Mouse (Mus musculus) heart, postnatal 25 days (tissue): ENCODE measurements around the gene Mlxipl. TPM values are rescaled to one million over a fixed set of nuclear protein-coding genes. Genes with fewer than 3 reads are reported as not detected.

Source experiments
- DNase-seq: peaks from one replicate; pipeline ENCODE4 v3.0.0; 2022; ENCODE audit warnings: low spot score
- intact Hi-C: fragments of 180-260 bp; cut with DNase I; formaldehyde crosslinking; loops from one replicate; pipeline ENCODE4 v1.15.1; 2025
- total RNA-seq, 2 experiments: library from RNA; stranded (reverse); gene quantifications; 2 replicates each; pipeline ENCODE4 v1.2.3; 2021

Gene Mlxipl
- total RNA-seq, 2 experiments from 2014 or later = 25.3 to 25.5 TPM

DNA sequence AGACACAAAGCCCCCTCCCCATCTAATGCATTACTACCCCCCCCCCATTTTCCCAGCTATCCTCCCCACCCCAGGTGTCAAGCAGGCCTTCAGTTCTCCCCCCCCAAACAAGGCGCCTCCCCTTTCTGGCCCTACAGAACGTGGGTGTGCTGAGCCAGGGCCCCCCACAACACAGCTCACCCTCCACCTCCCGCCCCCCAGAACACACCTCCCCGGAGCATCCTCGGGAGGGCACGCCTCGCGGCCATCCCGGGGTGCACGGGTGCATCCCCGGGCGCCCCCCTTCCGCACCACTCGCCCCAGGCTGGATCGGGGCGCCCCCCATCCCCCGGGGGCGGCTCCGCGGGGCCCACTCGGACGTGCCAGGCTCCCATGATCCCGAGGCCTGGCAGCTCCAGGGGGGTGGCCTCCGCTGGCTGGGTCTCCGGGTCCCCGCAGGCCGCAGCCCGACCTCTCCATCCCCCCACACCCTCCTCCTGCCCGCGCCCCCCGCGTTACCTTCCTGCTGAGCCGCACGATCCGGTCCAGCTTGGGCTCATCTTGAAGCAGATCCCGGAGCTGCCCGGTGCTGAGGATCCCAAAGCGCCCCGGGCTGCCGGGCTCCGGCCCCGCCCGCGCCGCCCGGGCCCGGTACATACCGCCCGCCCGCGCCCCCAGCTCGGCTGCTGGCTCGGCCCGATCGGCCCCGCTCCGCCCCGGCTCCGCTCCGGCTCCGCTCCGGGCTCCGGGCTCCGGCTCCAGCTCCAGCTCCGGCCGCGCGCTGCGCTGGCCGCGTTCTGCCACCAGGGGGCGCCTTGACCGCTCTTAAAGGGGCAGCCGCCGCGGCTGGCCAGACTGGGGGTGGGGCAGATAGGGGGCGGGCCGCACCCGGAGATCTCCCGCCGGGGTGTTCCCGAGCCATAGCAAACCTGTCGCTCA lies 11.9 kb upstream of the Mlxipl start, which contains the start of gene Vps37d:
Gene Vps37d (minus strand): TSS at position 703 of the 918 bp plus-strand sequence.
- intact Hi-C loops = loop anchor here (5.0 kb wide), 1 partner anchor 61 kb away; no protein-coding TSS in a partner anchor
- DNase-seq = peak; percentile 77

DNA sequence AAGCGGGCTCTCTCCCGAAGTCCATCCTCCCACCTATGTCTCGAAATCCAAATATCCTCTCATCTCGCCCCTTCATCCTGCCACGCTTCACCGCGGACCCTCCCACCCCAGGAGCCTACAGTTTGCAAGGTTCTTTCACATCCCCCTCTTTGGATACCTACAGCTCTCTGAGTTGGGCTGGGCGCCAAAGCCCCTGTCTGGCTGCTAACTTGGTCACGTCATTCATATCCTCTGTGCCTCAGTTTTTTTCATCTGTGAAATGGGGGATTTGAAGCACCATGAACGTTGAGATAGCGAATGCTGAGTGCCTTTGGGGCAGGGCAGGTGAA lies 11.2 kb upstream of the Mlxipl start:
- DNase-seq = no peak
- intact Hi-C loops = loop anchor here (5.0 kb wide), 1 partner anchor 61 kb away; no protein-coding TSS in a partner anchor

DNA sequence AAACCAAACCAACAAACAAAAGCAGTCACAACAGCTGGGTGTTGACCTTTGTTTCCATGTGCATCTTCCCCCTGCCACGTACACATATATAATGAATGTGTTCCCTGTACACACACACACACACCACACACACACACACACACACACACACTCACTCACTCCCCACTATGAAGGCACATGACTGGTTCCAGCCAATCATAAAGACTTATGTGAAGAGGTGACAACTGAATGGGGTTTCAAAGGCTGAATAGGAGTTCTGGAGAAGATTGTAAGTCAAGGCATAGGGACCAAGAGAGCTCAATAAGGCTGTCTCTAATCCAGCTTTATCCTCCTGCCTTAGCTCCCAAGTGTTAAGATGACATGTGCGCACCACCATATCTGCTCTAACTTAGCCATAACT lies 10.1 kb upstream of the Mlxipl start:
- intact Hi-C loops = loop anchor here (5.0 kb wide), 1 partner anchor 62 kb away; no protein-coding TSS in a partner anchor
- no peak for DNase-seq

DNA sequence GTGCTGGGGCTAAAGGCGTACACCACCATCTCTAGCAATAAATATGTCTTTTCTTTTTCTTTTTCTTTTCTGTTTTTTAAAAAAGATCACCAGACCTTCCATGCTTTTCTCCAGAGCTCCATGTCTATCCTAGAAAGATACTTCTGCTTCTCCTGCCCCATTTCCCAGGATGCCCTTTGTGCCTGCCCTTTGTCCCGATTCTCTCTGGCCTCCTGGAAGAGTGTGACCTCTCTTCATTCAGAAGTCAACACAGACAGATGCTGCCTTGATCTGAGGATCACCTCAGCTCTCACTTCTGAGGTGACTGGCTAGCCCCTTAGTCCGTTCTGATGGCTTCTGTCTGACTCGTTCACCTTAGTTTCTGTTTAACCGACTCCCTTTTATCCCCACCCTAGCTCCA lies 9.2 kb upstream of the Mlxipl start:
- DNase-seq = no peak
- intact Hi-C loops = no loop called here

DNA sequence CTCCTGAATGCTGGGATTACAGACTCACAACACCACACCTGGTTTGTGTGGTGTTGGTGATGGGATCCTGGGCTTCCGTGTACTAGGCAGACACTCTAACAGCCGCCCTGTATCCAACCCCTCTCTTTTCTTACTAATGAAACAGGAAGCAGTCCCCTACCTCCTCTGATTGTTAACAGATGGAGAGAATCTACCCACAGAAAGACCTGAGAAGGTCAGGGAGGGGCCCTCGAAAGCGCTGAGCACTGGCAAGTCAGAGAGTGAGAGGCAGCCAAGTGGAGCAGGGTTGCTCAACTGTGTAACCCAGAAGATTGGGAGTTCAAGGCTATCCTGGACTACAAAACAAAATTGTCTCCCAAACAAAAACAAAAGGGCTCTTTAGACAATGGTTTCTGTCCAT lies 2.8 kb upstream of the Mlxipl start:
- intact Hi-C loops = no loop called here

DNA sequence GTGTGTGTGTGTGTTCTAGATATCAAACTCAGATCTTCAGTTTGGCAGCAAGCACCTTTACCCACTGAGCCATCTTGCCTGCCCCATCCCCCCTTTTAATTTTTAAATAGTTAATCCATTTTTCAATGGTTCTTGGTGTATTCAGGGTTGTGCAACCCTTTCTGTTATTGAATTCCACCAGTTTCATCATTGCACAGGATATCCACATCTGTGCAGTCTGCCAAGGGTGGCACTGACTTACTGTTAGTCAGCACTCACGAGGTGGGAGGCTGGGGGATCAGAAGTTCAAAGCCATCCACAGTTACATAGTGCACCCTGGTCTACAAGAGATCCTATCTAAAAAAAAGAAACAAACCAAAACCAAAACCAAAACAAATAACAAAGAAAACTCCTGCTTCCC lies 11.3 kb downstream of the Mlxipl start:
- intact Hi-C loops = no loop called here
- DNase-seq = no peak

More for the DNA sequence above, 2.8 kb upstream of the Mlxipl start:
- DNase-seq = no peak

DNA sequence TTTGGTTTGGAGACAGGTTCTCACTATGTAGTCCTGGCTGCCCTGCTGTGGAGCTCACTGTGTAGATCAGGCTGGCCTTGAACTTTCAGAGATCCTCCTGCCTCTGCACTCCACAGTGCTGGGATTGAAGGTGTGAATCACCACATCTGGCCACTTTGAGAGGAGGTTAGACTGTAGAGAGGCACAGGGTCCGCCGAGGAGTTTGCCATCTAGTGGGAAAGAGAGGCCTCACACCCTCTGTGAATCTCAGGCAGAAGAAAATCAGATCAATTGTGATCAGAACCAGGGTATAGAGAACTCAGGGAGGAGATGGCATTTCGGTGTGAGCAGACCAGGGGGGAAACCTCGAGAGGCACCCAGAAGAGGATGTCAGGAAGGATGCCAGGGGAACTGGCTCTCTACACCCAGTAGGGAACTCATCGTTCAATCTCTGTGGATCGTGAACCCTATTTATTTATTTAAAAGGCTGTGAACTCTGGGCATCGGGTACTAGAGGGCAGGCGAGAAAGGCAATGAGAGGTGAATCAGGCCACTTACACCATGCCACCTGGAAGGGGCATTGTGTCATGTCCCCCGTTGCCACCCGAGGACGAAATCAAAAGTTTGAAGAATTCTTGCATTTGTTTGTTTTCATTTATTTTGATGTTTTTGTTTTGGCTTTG lies 14.4 kb downstream of the Mlxipl start:
- intact Hi-C loops = no loop called here
- no peak for DNase-seq

DNA sequence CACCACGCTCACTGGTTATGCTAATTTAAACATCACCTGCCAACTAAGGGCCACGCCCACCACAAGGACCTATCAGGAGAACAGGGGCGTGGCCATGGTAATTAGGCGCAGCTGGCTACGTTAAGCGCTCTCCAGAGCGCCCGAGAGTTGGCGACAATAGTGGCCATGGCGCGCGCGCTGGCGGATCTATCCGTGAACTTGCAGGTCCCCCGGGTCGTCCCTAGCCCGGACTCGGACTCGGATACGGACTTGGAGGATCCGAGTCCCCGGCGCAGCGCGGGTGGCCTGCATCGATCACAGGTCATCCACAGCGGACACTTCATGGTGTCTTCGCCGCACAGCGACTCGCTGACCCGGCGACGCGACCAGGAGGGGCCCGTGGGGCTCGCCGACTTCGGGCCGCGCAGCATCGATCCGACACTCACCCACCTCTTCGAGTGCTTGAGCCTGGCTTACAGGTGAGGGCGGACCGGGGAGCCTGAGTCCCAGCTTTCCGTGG lies 17.1 kb downstream of the Mlxipl start:
- peak; percentile 70 for DNase-seq
- intact Hi-C loops = no loop called here

DNA sequence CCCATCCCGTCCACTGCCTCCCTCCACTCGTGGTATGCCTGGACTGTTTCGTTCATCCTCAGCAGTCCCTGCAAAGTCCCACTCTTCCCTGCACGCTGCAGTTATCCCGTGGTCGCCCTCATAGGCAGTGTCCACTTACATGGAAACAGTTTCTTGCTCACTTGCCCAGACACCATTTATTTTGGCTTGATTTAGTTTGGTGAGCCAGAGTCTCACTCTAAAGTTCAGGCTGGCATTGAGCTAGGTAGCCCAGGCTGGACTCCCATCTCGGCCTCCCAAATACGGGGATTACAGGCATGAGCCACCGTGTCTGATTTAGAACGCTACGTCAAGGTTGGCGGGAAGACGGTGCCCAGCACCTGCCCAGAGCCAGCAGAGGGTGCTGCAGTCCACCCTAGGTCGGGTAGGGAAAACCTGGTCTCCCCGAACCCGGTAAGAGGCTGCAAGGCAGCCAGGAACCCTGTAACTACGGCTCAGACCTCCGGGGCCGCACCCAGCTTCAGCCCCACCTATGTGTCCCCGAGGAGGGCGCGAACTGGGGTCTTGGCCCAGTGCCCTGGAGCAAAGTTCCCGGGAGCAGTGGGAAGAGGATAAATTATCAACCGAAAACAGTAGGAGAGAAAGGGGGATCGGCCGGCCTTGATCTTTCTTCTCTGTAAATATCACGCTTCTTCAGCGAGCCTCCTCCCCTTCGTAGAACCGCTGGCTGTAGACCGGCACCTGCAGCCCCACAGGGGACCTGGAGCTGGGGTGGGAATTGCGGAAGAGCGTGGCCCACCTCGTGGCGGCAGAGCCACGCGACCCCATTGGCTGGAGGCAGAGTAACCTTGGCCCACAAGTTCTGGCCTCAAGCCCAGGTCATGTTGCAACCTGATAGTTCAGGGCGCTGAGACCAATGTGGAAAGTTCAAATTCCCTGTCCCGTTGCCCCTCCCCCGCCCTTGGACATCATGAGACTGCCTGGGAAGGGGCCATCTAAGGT lies 18.1 kb downstream of the Mlxipl start:
- DNase-seq = peak; percentile 53
- intact Hi-C loops = no loop called here

DNA sequence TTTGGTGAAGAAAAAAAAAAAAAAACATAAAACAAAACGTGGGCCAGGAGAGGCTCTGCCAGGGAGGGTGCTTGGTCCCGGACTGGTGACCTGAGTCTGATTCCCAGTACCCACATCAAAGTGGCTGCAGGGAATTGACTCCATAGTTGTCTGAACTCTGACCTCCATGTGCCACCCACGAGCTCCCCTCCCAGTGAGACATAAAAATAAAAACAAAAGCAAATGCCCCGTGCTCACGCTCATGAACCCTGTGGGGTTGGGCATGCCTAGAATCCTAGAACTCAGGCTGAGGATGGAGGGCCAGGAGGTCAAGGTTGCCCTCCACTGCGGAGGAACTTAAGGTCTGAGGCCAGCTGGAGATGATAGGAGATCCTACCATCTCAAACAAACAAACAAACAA lies 19.3 kb downstream of the Mlxipl start:
- no peak for DNase-seq
- intact Hi-C loops = no loop called here

DNA sequence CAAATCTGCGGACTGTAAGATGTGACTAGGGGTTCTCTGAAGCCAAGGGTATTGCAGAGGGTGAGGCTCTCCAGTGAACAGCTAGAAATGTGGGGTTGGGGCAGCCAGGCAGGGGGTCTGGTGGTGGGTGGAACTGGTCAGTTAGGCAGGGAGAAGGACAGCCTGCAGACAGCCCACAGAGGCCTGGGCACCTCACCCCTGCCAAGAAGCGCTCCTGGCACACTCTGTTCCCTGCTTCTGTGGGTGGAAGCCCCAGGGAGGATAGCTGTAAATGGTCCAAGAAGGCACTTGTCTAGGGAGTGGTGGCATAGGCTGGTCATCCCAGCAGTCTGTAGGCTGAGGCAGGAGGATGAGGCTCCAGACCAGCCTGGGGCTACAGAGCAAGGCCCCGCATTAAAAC lies 19.7 kb downstream of the Mlxipl start:
- no peak for DNase-seq
- intact Hi-C loops = no loop called here

DNA sequence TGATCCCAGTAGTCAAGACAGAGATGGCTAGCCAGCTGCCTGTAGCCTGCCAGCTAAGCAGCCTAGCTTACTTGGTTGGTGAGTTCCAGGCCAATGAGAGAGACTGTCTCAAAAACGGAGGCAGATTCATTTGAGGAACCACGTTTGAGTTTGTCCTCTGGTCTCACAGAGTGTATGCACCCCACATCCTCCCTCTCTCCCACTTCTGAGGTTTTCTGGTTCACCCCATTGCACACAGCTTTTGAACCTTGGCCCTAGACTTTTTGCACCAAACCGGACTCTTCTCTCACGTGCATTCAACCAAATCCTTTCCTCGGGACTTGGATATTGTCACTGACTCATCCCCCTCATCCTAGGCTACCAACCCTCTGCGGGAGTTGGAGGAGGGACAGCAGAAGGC lies 20.3 kb downstream of the Mlxipl start:
- intact Hi-C loops = loop anchor here (10.0 kb wide), 1 partner anchor 255 kb away; the partner anchor contains the start of gene Nsun5

DNA sequence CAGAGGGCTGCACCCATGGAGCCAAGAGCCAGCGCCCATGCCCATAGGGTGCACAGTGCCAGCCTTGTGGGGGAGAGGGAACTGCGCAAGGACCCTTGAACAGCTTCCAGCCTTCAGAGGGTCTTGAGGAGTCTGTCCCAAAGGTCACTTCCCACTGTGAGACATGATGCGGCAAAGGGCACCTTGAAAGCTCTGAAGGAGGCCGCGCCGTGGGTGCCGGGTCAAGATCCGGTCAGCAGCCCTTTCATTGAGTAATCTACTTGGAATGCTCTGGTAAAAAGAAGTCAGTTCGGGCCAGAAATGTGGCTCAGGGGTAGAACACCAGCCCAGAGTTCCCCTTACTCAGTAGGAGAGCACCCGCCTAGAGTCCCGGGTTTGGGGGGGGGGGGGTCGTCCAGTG lies 24.1 kb downstream of the Mlxipl start:
- intact Hi-C loops = loop anchor here (10.0 kb wide), 1 partner anchor 251 kb away; the partner anchor contains the start of gene Nsun5
- no peak for DNase-seq

More for the DNA sequence above, 20.3 kb downstream of the Mlxipl start:
- DNase-seq = no peak

DNA sequence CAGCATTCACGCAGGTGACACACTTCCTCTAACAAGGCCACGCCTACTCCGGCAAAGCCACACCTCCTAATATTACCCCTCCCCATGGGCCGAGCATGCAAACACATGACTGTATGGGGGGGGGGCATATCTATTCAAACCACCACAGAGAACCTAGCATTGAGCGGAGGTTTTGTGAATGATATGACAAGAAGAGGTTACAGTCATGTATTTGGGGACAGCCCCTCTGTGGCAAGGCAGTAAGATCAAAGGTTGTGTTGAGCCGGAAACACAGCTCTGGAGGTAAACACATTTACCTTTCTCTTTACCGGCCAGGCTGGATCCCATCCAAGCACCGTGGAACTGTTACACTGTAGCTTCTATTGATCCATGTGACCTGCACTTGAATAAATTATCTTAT lies 25.6 kb downstream of the Mlxipl start:
- DNase-seq = no peak
- intact Hi-C loops = loop anchor here (10.0 kb wide), 1 partner anchor 250 kb away; the partner anchor contains the start of gene Nsun5

DNA sequence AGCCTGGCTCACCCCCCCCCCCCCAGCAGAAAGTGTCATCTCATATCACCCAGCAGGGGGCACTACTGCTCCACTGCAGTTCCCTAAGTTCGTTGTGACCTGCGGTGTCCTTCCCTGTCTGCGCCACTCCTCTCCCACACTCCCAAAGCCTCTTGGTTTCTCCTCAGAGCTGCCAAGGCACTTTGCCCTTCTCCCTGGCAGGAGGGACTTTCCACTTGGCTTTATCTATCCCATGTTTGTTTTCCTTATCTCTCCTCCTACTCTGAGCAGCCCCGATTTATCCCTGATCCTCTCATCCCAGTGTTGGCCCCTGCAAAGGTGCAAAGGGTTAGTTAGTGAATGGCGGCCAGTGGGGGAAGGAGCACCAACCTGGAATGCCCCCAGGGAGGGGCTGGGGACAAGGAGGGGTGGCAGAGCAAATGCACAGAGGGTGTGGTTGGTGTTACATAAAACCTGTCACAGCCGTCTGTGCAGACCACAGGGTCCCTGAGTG lies 28.9 kb downstream of the Mlxipl start:
- DNase-seq = peak; percentile 36
- intact Hi-C loops = loop anchor here (1.0 to 10.0 kb wide), 3 partner anchors 74 to 246 kb away; partner anchors contain the start of gene Nsun5

DNA sequence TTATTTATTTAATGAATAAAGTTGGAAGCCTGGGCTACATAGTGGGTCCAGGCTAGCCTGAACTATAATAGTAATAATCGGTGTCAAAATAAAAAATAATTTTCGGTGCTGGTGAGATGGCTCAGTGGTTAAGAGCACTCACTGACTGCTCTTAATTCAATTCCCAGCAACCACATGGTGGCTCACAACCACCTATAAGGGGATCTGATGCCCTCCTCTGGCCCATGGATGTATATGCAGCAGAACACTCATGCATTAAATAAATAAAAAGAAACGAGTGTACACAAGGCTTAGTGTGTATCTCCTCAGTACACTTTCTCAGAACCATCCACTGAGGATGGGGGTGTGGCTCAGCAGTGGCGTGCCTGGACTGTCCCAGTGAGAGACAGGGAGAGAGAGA lies 31.1 kb downstream of the Mlxipl start:
- DNase-seq = no peak
- intact Hi-C loops = no loop called here

DNA sequence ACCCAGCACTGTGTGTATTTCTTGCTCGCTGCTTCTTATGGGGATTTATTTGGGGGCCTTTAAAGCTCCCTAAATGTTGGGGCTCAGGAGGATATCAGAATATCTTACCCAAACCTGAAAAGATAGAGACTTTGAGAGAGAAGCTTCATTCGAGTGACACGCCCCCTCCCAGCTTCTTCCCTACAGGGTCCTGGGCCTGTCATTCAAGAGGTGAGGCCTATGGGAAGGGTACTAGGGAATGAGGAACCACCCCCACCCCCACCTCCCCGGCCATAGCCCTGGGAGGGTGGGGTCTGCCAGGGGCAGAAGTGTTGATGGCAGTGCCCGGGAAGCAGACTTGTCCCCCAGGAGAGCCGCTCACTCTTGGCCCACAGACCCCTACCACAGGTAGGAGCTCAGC lies 36.4 kb downstream of the Mlxipl start:
- intact Hi-C loops = no loop called here
- no peak for DNase-seq

DNA sequence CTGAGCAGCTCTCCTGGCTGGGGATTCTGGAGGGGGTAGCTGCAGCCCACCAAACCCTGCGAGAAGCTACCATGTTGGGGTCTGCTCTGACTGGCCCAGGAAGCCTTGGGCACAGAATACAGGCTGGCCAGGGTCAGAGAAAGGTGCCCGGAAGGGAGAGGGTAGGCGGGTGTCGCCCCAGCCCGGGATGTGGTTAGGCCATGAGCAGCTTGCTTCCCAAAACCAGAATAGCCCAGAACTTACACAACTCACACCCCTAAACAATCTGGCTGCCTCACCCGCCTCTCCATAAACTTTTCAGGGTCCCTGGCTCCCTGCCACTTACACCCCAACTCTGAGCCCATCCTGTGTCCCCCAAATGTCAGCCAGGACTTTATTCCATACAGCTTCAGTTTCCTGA lies 38.0 kb downstream of the Mlxipl start:
- DNase-seq = no peak
- intact Hi-C loops = no loop called here

DNA sequence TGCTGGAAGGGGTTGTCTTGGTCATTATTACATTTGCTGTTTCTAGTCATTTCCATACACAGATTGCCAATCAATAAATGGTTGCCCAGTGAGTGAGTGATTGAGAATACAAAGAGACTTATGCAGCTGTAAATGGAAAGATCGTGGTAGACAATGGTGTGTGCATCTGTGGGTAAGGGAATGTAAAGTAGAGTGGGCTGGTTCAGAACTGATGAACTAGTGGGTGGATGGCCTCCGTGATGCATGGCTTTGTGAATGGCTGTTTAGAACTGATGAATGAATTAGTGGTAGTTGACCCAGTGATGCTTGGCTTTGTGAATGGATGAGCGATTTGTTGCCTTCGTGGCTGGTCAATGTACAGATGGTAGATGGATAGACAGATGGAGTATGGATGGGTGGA lies 40.1 kb downstream of the Mlxipl start:
- intact Hi-C loops = no loop called here

More for the DNA sequence above, 40.1 kb downstream of the Mlxipl start:
- DNase-seq = no peak
